Mouse (Mus musculus): ENCODE results near the gene Pigq. TPM values are rescaled to one million over a fixed set of nuclear protein-coding genes. Genes with fewer than 3 reads are reported as not detected.
A peak's percentile ranks its signal among the peaks of the same experiment; 100 is the strongest.

The Pigq gene
- total and polyA plus RNA-seq, 3 experiments: 41.4 to 431 (median 136) TPM

- H3K4me3 ChIP-seq (ENCODE audit: low read depth, low read length): no peak within 1 kb of the TSS
- ATAC-seq (ENCODE audit: extremely low read depth, insufficient number of reproducible peaks, low FRiP score, poor library complexity, severe bottlenecking) (no peak), DNase-seq (ENCODE audit: low spot score) (no peak)
- TF ChIP-seq GATA1 (IDR thresholded peaks at IDR 0.05; ENCODE audit: borderline replicate concordance, low read length) (no peak), TAL1 (conservative IDR thresholded peaks at IDR 0.05; ENCODE audit: low read depth, low read length) (no peak), GATA2 (IDR thresholded peaks at IDR 0.05; ENCODE audit: borderline replicate concordance, low read depth, low read length) (no peak), CTCF (IDR thresholded peaks at IDR 0.05; ENCODE audit: low read depth, low read length) (no peak), POLR2AphosphoS5 (IDR thresholded peaks at IDR 0.05; ENCODE audit: insufficient replicate concordance, low read depth, low read length) (no peak)
- H3K9me3 ChIP-seq (replicated peaks): no peaks in the 10 kb centered on the region
- peaks cover 89% of the 10 kb centered on the region for H3K36me3 ChIP-seq (replicated peaks)
- H3K4me1 ChIP-seq (ENCODE audit: insufficient read depth, low read depth, low read length): peaks cover 19% of the 10 kb centered on the region
- no peaks in the 10 kb centered on the region for H3K27me3 ChIP-seq (ENCODE audit: insufficient read depth, low read length)
These were observed 64.4 kb downstream of the Pigq start, which contains the start of gene Wfikkn1 for GRCm38 (mm10) chr17:25880196-25880910. Gene Wfikkn1, minus strand, starts transcription at chr17:25880858.

- Histone ChIP-seq H3K27me3 (ENCODE audit: insufficient read depth, low read length) (no peaks in the 10 kb centered on the region), H3K4me3 (ENCODE audit: low read depth, low read length) (no peak overlapping the region), H3K4me1 (ENCODE audit: insufficient read depth, low read depth, low read length) (peaks cover 22% of the 10 kb centered on the region), H3K9me3 (replicated peaks) (no peaks in the 10 kb centered on the region), H3K36me3 (replicated peaks) (peaks cover 83% of the 10 kb centered on the region)
- TF ChIP-seq GATA1 (IDR thresholded peaks at IDR 0.05; ENCODE audit: borderline replicate concordance, low read length) (no peak), GATA2 (IDR thresholded peaks at IDR 0.05; ENCODE audit: borderline replicate concordance, low read depth, low read length) (no peak), TAL1 (conservative IDR thresholded peaks at IDR 0.05; ENCODE audit: low read depth, low read length) (no peak), CTCF (IDR thresholded peaks at IDR 0.05; ENCODE audit: low read depth, low read length) (no peak), POLR2AphosphoS5 (IDR thresholded peaks at IDR 0.05; ENCODE audit: insufficient replicate concordance, low read depth, low read length) (no peak)
- ATAC-seq (ENCODE audit: extremely low read depth, insufficient number of reproducible peaks, low FRiP score, poor library complexity, severe bottlenecking) (no peak), DNase-seq (ENCODE audit: low spot score) (no peak)
These were observed 65.0 kb downstream of the Pigq start for GRCm38 (mm10) chr17:25879750-25880149.

- Histone ChIP-seq H3K36me3 (replicated peaks) (peaks cover 78% of the 10 kb centered on the region), H3K4me3 (ENCODE audit: low read depth, low read length) (no peak overlapping the region), H3K27me3 (ENCODE audit: insufficient read depth, low read length) (no peaks in the 10 kb centered on the region), H3K9me3 (replicated peaks) (no peaks in the 10 kb centered on the region), H3K4me1 (ENCODE audit: insufficient read depth, low read depth, low read length) (peaks cover 27% of the 10 kb centered on the region)
- no peak for TF ChIP-seq POLR2AphosphoS5 (IDR thresholded peaks at IDR 0.05; ENCODE audit: insufficient replicate concordance, low read depth, low read length)
- peak; percentile 21; the same call in 1 of the 2 replicates for TF ChIP-seq CTCF (IDR thresholded peaks at IDR 0.05; ENCODE audit: low read depth, low read length)
- TF ChIP-seq GATA2 (IDR thresholded peaks at IDR 0.05; ENCODE audit: borderline replicate concordance, low read depth, low read length): no peak
- no peak for DNase-seq (ENCODE audit: low spot score)
- ATAC-seq (ENCODE audit: extremely low read depth, insufficient number of reproducible peaks, low FRiP score, poor library complexity, severe bottlenecking): no peak
These were observed 65.5 kb downstream of the Pigq start for GRCm38 (mm10) chr17:25879261-25879660.

GRCm38 (mm10) chr17:25878611-25879180 is 66.0 kb downstream of the Pigq start:
- H3K4me3 ChIP-seq (ENCODE audit: low read depth, low read length): 0 out of 2 replicates have a peak overlapping the region, but pooled peaks have one; percentile 16
- H3K9me3 ChIP-seq (replicated peaks): no peaks in the 10 kb centered on the region
- H3K27me3 ChIP-seq (ENCODE audit: insufficient read depth, low read length): no peaks in the 10 kb centered on the region
- ATAC-seq (ENCODE audit: extremely low read depth, insufficient number of reproducible peaks, low FRiP score, poor library complexity, severe bottlenecking): no peak
- TF ChIP-seq POLR2AphosphoS5 (IDR thresholded peaks at IDR 0.05; ENCODE audit: insufficient replicate concordance, low read depth, low read length) (no peak), CTCF (IDR thresholded peaks at IDR 0.05; ENCODE audit: low read depth, low read length) (no peak), GATA2 (IDR thresholded peaks at IDR 0.05; ENCODE audit: borderline replicate concordance, low read depth, low read length) (no peak), TAL1 (conservative IDR thresholded peaks at IDR 0.05; ENCODE audit: low read depth, low read length) (no peak), GATA1 (IDR thresholded peaks at IDR 0.05; ENCODE audit: borderline replicate concordance, low read length) (no peak)
- peaks cover 72% of the 10 kb centered on the region for H3K36me3 ChIP-seq (replicated peaks)
- H3K4me1 ChIP-seq (ENCODE audit: insufficient read depth, low read depth, low read length): peaks cover 32% of the 10 kb centered on the region
- DNase-seq (ENCODE audit: low spot score): no peak

- H3K9me3 ChIP-seq (replicated peaks): no peaks in the 10 kb centered on the region
- H3K4me3 ChIP-seq (ENCODE audit: low read depth, low read length): 0 out of 2 replicates have a peak overlapping the region, but pooled peaks have one; percentile 16
- DNase-seq (ENCODE audit: low spot score) (no peak), ATAC-seq (ENCODE audit: extremely low read depth, insufficient number of reproducible peaks, low FRiP score, poor library complexity, severe bottlenecking) (no peak)
- TF ChIP-seq GATA1 (IDR thresholded peaks at IDR 0.05; ENCODE audit: borderline replicate concordance, low read length) (no peak), CTCF (IDR thresholded peaks at IDR 0.05; ENCODE audit: low read depth, low read length) (no peak; the same call in 1 of the 2 replicates), TAL1 (conservative IDR thresholded peaks at IDR 0.05; ENCODE audit: low read depth, low read length) (no peak), GATA2 (IDR thresholded peaks at IDR 0.05; ENCODE audit: borderline replicate concordance, low read depth, low read length) (no peak), POLR2AphosphoS5 (IDR thresholded peaks at IDR 0.05; ENCODE audit: insufficient replicate concordance, low read depth, low read length) (no peak)
- no peaks in the 10 kb centered on the region; the same call in 1 of the 2 replicates for H3K27me3 ChIP-seq (ENCODE audit: insufficient read depth, low read length)
- H3K36me3 ChIP-seq (replicated peaks): peaks cover 65% of the 10 kb centered on the region
- peaks cover 36% of the 10 kb centered on the region for H3K4me1 ChIP-seq (ENCODE audit: insufficient read depth, low read depth, low read length)
These were observed 66.8 kb downstream of the Pigq start for GRCm38 (mm10) chr17:25877741-25878610.
